In genomic region chr8:106123443-106123842, GRCm38 (mm10) we compare ENCODE assay signal across 24 mouse cellular contexts. TPM values are rescaled to one million over a fixed set of nuclear protein-coding genes. Genes with fewer than 3 reads are reported as not detected.
DNase-seq lines count a peak whose midpoint lies in the region; ATAC-seq and TF ChIP-seq lines count a peak whose summit lies in the region.
"Had no signal": no experiment of that assay in that cellular context is flagged by ENCODE, and none has a peak within 500 bp of the region (broad histone marks: within the 10 kb centered on the region; RNA-seq: fewer than 3 reads in every experiment).

No protein-coding gene starts in this region.

- TF ChIP-seq CTCF in intestine, postnatal 0 days (IDR thresholded peaks at IDR 0.05; ENCODE audit: low read depth): peak; percentile 27
- TF ChIP-seq CTCF in liver, embryonic 14.5 days (IDR thresholded peaks at IDR 0.05; ENCODE audit: low read depth): peak; percentile 14; the same call in 1 of the 2 replicates

- 80% methylated on average over 3 of the region's 3 CpGs for WGBS in intestine, postnatal 0 days
- WGBS in intestine, embryonic 15.5 days: 89% methylated on average over 3 of the region's 3 CpGs
- 69% methylated on average over 3 of the region's 3 CpGs for WGBS in liver, embryonic 14.5 days (ENCODE audit: insufficient replicate concordance)
- 90% methylated on average over 3 of the region's 3 CpGs for WGBS in hindbrain, embryonic 10.5 days

- H3K27me3 ChIP-seq in intestine, postnatal 0 days (replicated peaks; ENCODE audit: control insufficient read depth, insufficient read depth, low read length): no peaks in the 10 kb centered on the region
- no peaks in the 10 kb centered on the region for H3K27me3 ChIP-seq in intestine, embryonic 15.5 days (replicated peaks)
- H3K27me3 ChIP-seq in liver, embryonic 14.5 days (ENCODE audit: control insufficient read depth, insufficient read depth, low read length): no peaks in the 10 kb centered on the region
- H3K27me3 ChIP-seq in hindbrain, embryonic 10.5 days (ENCODE audit: insufficient read depth, poor library complexity, severe bottlenecking): no peaks in the 10 kb centered on the region
- H3K27me3 ChIP-seq: CH12.LX; embryonic facial prominence, embryonic 12.5 days; embryonic facial prominence, embryonic 15.5 days; heart, embryonic 12.5 days; heart, embryonic 15.5 days had no signal

- no peaks in the 10 kb centered on the region for H3K4me1 ChIP-seq in intestine, postnatal 0 days (replicated peaks; ENCODE audit: control insufficient read depth, insufficient read depth, low read length)
- H3K4me1 ChIP-seq in intestine, embryonic 15.5 days (replicated peaks): no peaks in the 10 kb centered on the region
- H3K4me1 ChIP-seq in liver, embryonic 14.5 days (replicated peaks; ENCODE audit: control insufficient read depth in 2 of 2, insufficient read depth in 2 of 2, low read length in 1 of 2): no peaks in the 10 kb centered on the region
- H3K4me1 ChIP-seq in hindbrain, embryonic 10.5 days (replicated peaks): no peaks in the 10 kb centered on the region
- H3K4me1 ChIP-seq: embryonic facial prominence, embryonic 12.5 days; embryonic facial prominence, embryonic 15.5 days; heart, embryonic 12.5 days; heart, embryonic 15.5 days had no signal

- ATAC-seq in intestine, postnatal 0 days: no peak
- ATAC-seq in intestine, embryonic 15.5 days: no peak
- no peak for ATAC-seq in liver, embryonic 14.5 days (ENCODE audit: insufficient read depth)
- ATAC-seq: forebrain, embryonic 14.5 days had no signal

- no peak for DNase-seq in liver, embryonic 14.5 days (ENCODE audit: low read depth in 3 of 3, low spot score in 3 of 3)
- no peak for DNase-seq in liver
- peak; percentile 35 for DNase-seq in 416B (ENCODE audit: low read depth)
- peak; percentile 51 for DNase-seq in R1 (ENCODE audit: low read depth, low spot score)
- no peak for DNase-seq in cerebellum, postnatal 10 days
- no peak for DNase-seq in hindbrain, embryonic 10.5 days (ENCODE audit: low spot score)
- DNase-seq: adrenal gland, postnatal 10 days; adrenal gland, postnatal 36 days; cerebellum, adult 18-20 months; cerebellum, adult 9-10 months; cerebellum, postnatal 25 days; gastrocnemius, postnatal 25 days; heart, adult 18-20 months; heart, postnatal 10 days; heart, postnatal 36 days had no signal

- peaks cover 42% of the 10 kb centered on the region for H3K36me3 ChIP-seq in intestine, postnatal 0 days (ENCODE audit: control insufficient read depth, insufficient read depth)
- 0 out of 2 replicates have a peak, but pooled peaks cover 8% of the 10 kb centered on the region for H3K36me3 ChIP-seq in intestine, embryonic 15.5 days
- peaks cover 16% of the 10 kb centered on the region for H3K36me3 ChIP-seq in liver, embryonic 14.5 days (replicated peaks; ENCODE audit: control insufficient read depth, insufficient read depth, low read depth)
- peaks cover 65% of the 10 kb centered on the region for H3K36me3 ChIP-seq in hindbrain, embryonic 10.5 days

- TF ChIP-seq EP300 in liver, embryonic 14.5 days (IDR thresholded peaks at IDR 0.05; ENCODE audit: low read depth): no peak

- no peak overlapping the region for H3K9ac ChIP-seq in intestine, postnatal 0 days (ENCODE audit: low read depth, low read length)
- H3K9ac ChIP-seq in intestine, embryonic 15.5 days: no peak overlapping the region
- H3K9ac ChIP-seq in liver, embryonic 14.5 days (replicated peaks): no peak overlapping the region
- H3K9ac ChIP-seq: embryonic facial prominence, embryonic 12.5 days; embryonic facial prominence, embryonic 15.5 days; heart, embryonic 12.5 days; heart, embryonic 15.5 days; hindbrain, embryonic 14.5 days had no signal

- H3K9me3 ChIP-seq in intestine, postnatal 0 days (ENCODE audit: control insufficient read depth): no peaks in the 10 kb centered on the region
- H3K9me3 ChIP-seq in intestine, embryonic 15.5 days: no peaks in the 10 kb centered on the region
- H3K9me3 ChIP-seq in liver, embryonic 14.5 days (ENCODE audit: control insufficient read depth, low read length): no peaks in the 10 kb centered on the region
- no peaks in the 10 kb centered on the region for H3K9me3 ChIP-seq in hindbrain, embryonic 10.5 days
- H3K9me3 ChIP-seq: embryonic facial prominence, embryonic 12.5 days; embryonic facial prominence, embryonic 15.5 days; heart, embryonic 12.5 days; heart, embryonic 15.5 days had no signal

- no peak overlapping the region for H3K4me3 ChIP-seq in intestine, postnatal 0 days (ENCODE audit: low read depth, low read length)
- H3K4me3 ChIP-seq in intestine, embryonic 15.5 days (replicated peaks): no peak overlapping the region
- H3K4me3 ChIP-seq in liver, embryonic 14.5 days (ENCODE audit: insufficient read depth in 1 of 2, low read depth in 2 of 2, low read length in 2 of 2): no peak overlapping the region
- no peak overlapping the region for H3K4me3 ChIP-seq in hindbrain, embryonic 10.5 days
- H3K4me3 ChIP-seq: embryonic facial prominence, embryonic 12.5 days; embryonic facial prominence, embryonic 15.5 days; heart, embryonic 12.5 days; heart, embryonic 15.5 days had no signal

- no peak overlapping the region for H3K4me2 ChIP-seq in intestine, postnatal 0 days (replicated peaks; ENCODE audit: low read depth)
- no peak overlapping the region for H3K4me2 ChIP-seq in intestine, embryonic 15.5 days (replicated peaks)
- H3K4me2 ChIP-seq in liver, embryonic 14.5 days (ENCODE audit: low read depth): no peak overlapping the region
- H3K4me2 ChIP-seq: embryonic facial prominence, embryonic 12.5 days; embryonic facial prominence, embryonic 15.5 days; heart, embryonic 12.5 days; heart, embryonic 15.5 days; hindbrain, embryonic 14.5 days had no signal

- H3K27ac ChIP-seq in intestine, postnatal 0 days (ENCODE audit: low read depth, low read length): no peak overlapping the region
- no peak overlapping the region for H3K27ac ChIP-seq in intestine, embryonic 15.5 days
- H3K27ac ChIP-seq in liver, embryonic 14.5 days: no peak overlapping the region
- no peak overlapping the region for H3K27ac ChIP-seq in hindbrain, embryonic 10.5 days
- H3K27ac ChIP-seq: embryonic facial prominence, embryonic 12.5 days; embryonic facial prominence, embryonic 15.5 days; heart, embryonic 15.5 days; hindbrain, embryonic 14.5 days had no signal

RNA-seq across cellular contexts. Expression of gene Esrp2, which starts 13.3 kb away (rescaled TPM):
- polyA plus RNA-seq in intestine, postnatal 0 days (2015; fragmentation: Nextera tagmentation; extraction: Ambion mirVana): 9.2 and 11.0 TPM in 2 replicates
- polyA plus RNA-seq in intestine, embryonic 15.5 days (2015; fragmentation: Nextera tagmentation; extraction: Ambion mirVana): 30.2 and 32.7 TPM in 2 replicates
- 6.7 and 7.7 TPM in 2 replicates for polyA plus RNA-seq in liver, embryonic 14.5 days (2012; rRNA removed)
- polyA plus RNA-seq in liver, embryonic 14.5 days (2014; fragmentation: Nextera tagmentation; extraction: Ambion mirVana): 6.6 and 7.0 TPM in 2 replicates
- polyA plus RNA-seq in hindbrain, embryonic 10.5 days (2016; fragmentation: Nextera tagmentation; extraction: Ambion mirVana): 2.5 and 3.3 TPM in 2 replicates

RNA-seq across cellular contexts. Expression of gene Pla2g15, which starts 26.8 kb away (rescaled TPM):
- 7.4 and 7.9 TPM in 2 replicates for polyA plus RNA-seq in intestine, postnatal 0 days (2015; fragmentation: Nextera tagmentation; extraction: Ambion mirVana)
- 10.2 and 10.7 TPM in 2 replicates for polyA plus RNA-seq in intestine, embryonic 15.5 days (2015; fragmentation: Nextera tagmentation; extraction: Ambion mirVana)
- polyA plus RNA-seq in liver, embryonic 14.5 days (2012; rRNA removed): 2.8 and 2.9 TPM in 2 replicates
- 2.5 TPM in 2 replicates for polyA plus RNA-seq in liver, embryonic 14.5 days (2014; fragmentation: Nextera tagmentation; extraction: Ambion mirVana)
- polyA plus RNA-seq in hindbrain, embryonic 10.5 days (2016; fragmentation: Nextera tagmentation; extraction: Ambion mirVana): 15.0 and 16.1 TPM in 2 replicates

RNA-seq across cellular contexts. Expression of gene Slc7a6, which starts 45.2 kb away (rescaled TPM):
- polyA plus RNA-seq in intestine, postnatal 0 days (2015; fragmentation: Nextera tagmentation; extraction: Ambion mirVana): 18.0 and 18.4 TPM in 2 replicates
- polyA plus RNA-seq in intestine, embryonic 15.5 days (2015; fragmentation: Nextera tagmentation; extraction: Ambion mirVana): 34.4 and 37.9 TPM in 2 replicates
- polyA plus RNA-seq in liver, embryonic 14.5 days (2012; rRNA removed): 3.8 TPM in 2 replicates
- polyA plus RNA-seq in liver, embryonic 14.5 days (2014; fragmentation: Nextera tagmentation; extraction: Ambion mirVana): 8.2 and 10.2 TPM in 2 replicates
- polyA plus RNA-seq in hindbrain, embryonic 10.5 days (2016; fragmentation: Nextera tagmentation; extraction: Ambion mirVana): 66.1 and 71.9 TPM in 2 replicates

Comparison
In these comparisons a context has a peak if more than half of its experiments do, and no peak if none do; other contexts are left out.
1. DNase-seq: peak in 416B (single experiment) and R1 (single experiment); none in liver, embryonic 14.5 days (0 of 3), liver (single experiment), cerebellum, postnatal 10 days (0 of 2) and hindbrain, embryonic 10.5 days (single experiment).